Mouse (Mus musculus): ENCODE measurements around the gene Cspg5. TPM values are rescaled to one million over a fixed set of nuclear protein-coding genes. Genes with fewer than 3 reads are reported as not detected.

Cspg5 gene
- polyA plus RNA-seq, 1 experiment from 2014 or later, result 230 TPM

DNA sequence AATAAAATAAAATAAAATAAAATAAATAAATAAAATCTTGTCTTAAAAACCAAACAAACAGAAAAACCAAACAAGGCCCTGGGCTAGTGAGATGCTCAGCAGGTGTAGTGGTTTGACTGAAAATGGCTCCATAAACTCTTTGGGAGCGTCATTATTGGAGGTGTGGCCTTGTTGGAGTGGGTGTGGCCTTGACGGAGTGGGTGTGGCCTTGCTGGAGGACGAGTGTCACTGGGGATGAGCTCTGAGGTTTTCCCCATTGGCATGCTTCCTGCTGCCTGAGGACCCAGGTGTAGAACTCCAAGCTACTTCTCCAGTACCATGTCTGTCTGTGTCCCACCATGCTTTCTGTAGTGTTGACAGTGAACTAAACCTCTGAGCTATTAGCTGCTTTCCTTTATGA, 51.2 kb downstream of the Cspg5 start:
- peaks cover 3% of the 10 kb centered on the region; the same call in 1 of the 2 replicates for H3K4me1 ChIP-seq (ENCODE audit: control insufficient read depth, insufficient read depth, low read length)
- no peak overlapping the region for H3K4me2 ChIP-seq (ENCODE audit: low read length)
- H3K27ac ChIP-seq (ENCODE audit: low read length), result no peak overlapping the region
- WGBS, result 34% methylated on average over 3 of the region's 3 CpGs
- ATAC-seq, result no peak
- no peak overlapping the region for H3K9ac ChIP-seq (ENCODE audit: low read depth, low read length)
- no peak overlapping the region for H3K4me3 ChIP-seq (ENCODE audit: low read depth, low read length)
- no peaks in the 10 kb centered on the region for H3K9me3 ChIP-seq (replicated peaks; ENCODE audit: control insufficient read depth, low read length, poor library complexity, severe bottlenecking)
- H3K36me3 ChIP-seq (ENCODE audit: control insufficient read depth, insufficient read depth, low read length), result no peaks in the 10 kb centered on the region
- H3K27me3 ChIP-seq (ENCODE audit: control insufficient read depth, insufficient read depth, low read depth, low read length), result no peaks in the 10 kb centered on the region

DNA sequence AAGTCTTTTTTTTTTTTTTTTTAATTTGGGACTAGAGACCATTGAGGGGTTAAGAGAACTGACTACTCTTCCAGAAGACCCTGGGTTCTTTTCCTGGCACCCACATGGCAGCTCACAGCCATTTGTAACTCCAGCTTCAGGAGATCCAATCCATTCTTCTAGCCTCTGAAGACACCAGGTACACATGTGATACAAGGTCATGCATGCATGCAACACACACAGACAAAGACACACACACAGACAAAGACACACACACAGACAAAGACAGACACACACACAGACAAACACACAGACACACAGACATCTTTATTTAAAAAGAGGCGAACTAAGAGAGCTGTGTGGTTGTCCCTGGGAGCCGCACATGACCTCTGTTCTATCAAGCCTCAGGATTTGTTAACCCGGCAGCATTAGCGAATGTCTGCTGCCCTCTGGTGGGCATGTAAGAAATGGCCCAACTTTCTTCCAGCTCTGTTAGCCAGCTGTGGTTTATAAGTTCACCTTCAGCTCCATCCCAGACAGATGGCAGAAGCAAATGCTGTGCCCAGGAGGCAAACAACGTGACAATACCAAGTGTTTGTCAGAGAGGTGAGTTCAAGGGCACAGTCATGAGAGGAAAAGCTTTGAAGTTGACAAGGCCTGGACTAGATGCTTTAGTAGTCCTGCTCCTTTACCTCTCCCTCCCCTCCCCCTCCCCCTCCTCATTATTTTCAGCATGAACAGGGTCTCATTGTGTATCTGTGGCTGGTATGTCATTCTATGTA, 53.5 kb downstream of the Cspg5 start:
- H3K9me3 ChIP-seq (replicated peaks; ENCODE audit: control insufficient read depth, low read length, poor library complexity, severe bottlenecking), result 0 out of 2 replicates have a peak, but pooled peaks cover 2% of the 10 kb centered on the region
- WGBS, result under 1% methylated on average over 5 of the region's 5 CpGs
- H3K9ac ChIP-seq (ENCODE audit: low read depth, low read length), result no peak overlapping the region
- no peak overlapping the region for H3K4me3 ChIP-seq (ENCODE audit: low read depth, low read length)
- no peak overlapping the region for H3K27ac ChIP-seq (ENCODE audit: low read length)
- no peaks in the 10 kb centered on the region for H3K27me3 ChIP-seq (ENCODE audit: control insufficient read depth, insufficient read depth, low read depth, low read length)
- peaks cover 3% of the 10 kb centered on the region; the same call in 1 of the 2 replicates for H3K4me1 ChIP-seq (ENCODE audit: control insufficient read depth, insufficient read depth, low read length)
- peak; percentile 79 for ATAC-seq
- H3K36me3 ChIP-seq (ENCODE audit: control insufficient read depth, insufficient read depth, low read length), result no peaks in the 10 kb centered on the region
- no peak overlapping the region for H3K4me2 ChIP-seq (ENCODE audit: low read length)

DNA sequence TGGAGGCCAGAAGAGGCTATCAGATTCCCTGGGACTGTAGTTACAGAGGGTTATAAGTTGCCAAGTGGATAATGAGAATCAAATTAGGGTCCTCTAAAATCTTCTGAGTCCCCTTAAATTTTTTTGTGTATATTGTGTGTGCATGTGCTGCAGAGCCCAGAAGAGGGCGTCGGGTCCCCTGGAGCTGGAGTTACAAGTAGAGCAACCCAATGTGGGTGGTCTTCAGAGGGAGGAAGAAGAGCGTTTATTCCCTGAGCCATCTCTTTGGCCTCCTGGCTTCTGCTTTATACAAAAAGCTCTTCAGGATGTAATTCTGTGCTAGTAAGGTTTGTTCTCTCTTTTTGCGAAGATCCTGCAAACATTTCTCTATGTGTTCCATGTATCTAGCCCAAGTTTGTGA, 60.9 kb downstream of the Cspg5 start:
- Histone ChIP-seq H3K9me3 (replicated peaks; ENCODE audit: control insufficient read depth, low read length, poor library complexity, severe bottlenecking) (0 out of 2 replicates have a peak, but pooled peaks cover 2% of the 10 kb centered on the region), H3K36me3 (ENCODE audit: control insufficient read depth, insufficient read depth, low read length) (no peaks in the 10 kb centered on the region), H3K27ac (ENCODE audit: low read length) (peak overlapping the region; percentile 97), H3K27me3 (ENCODE audit: control insufficient read depth, insufficient read depth, low read depth, low read length) (no peaks in the 10 kb centered on the region), H3K9ac (ENCODE audit: low read depth, low read length) (peak overlapping the region; percentile 75), H3K4me2 (ENCODE audit: low read length) (peak overlapping the region; percentile 78), H3K4me3 (ENCODE audit: low read depth, low read length) (peak overlapping the region; percentile 56), H3K4me1 (ENCODE audit: control insufficient read depth, insufficient read depth, low read length) (peaks cover 6% of the 10 kb centered on the region; the same call in 1 of the 2 replicates)
- WGBS, result 8% methylated on average over 4 of the region's 4 CpGs
- ATAC-seq, result peak; percentile 26

DNA sequence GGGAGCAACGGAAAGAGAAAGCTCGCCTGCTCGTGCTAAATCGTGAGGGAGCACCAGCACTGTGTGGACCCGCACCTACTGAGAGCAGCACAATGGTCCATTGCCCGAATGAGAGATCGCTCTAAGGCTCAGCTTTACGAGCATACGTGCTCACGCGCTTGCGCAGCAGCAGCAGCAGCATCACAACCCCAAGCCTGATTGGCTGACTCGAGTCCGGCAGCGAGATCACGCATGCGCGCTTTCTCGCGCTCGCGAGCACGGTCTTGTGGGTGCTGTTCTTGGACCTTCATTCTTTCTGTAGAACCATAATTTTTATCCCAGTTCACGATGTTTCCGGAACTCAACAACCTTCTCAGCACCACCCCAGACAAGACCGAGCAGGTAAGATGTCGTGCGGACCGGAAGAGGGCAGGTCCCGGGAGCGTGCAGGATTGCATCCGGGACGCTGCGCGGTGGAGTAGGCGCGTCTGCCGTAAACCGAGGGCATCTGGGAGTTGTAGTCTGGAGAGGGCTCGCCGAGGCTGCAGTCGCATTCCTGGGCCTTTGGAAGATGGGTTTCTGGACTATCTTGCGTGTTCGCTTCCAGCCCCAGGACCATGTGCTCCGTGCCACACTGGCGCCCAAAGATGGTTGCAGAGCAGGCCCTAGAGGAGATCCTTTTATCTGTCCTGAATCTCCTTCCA, 61.5 kb downstream of the Cspg5 start, which contains the start of gene Elp6:
Gene Elp6 (plus strand): TSS at position 205 of the 683 bp plus-strand sequence.
- peak within 1 kb of the TSS; percentile 56 for H3K4me3 ChIP-seq (ENCODE audit: low read depth, low read length)
- peaks cover 6% of the 10 kb centered on the region; the same call in 1 of the 2 replicates for H3K4me1 ChIP-seq (ENCODE audit: control insufficient read depth, insufficient read depth, low read length)
- peak; percentile 99 for ATAC-seq
- H3K4me2 ChIP-seq (ENCODE audit: low read length), result peak within 1 kb of the TSS; percentile 78
- H3K9me3 ChIP-seq (replicated peaks; ENCODE audit: control insufficient read depth, low read length, poor library complexity, severe bottlenecking), result 0 out of 2 replicates have a peak, but pooled peaks cover 2% of the 10 kb centered on the region
- peak within 1 kb of the TSS; percentile 75 for H3K9ac ChIP-seq (ENCODE audit: low read depth, low read length)
- H3K27me3 ChIP-seq (ENCODE audit: control insufficient read depth, insufficient read depth, low read depth, low read length), result no peaks in the 10 kb centered on the region
- WGBS, result 0% methylated on average over 46 of the region's 46 CpGs
- H3K36me3 ChIP-seq (ENCODE audit: control insufficient read depth, insufficient read depth, low read length), result 0 out of 2 replicates have a peak, but pooled peaks cover 2% of the 10 kb centered on the region
- peak within 1 kb of the TSS; percentile 97 for H3K27ac ChIP-seq (ENCODE audit: low read length)

DNA sequence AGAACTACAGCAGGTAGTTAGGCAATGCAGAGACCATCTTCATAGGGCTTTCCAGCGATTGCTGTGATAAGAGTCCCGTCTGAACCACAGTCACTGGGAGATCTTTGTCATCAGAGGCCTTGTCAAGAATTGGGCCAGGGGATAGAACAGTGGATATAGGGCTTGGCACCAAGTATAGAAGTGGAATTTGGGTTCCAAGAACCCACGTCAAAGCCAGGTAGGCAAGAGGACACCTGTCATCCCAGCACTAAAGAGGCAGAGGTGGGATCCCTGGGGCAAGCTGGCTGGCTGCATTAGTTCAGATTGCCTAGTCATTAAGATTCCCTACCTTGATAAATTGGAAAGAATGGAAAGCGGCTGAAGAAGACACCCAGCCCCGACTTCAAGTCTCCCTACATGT, 62.8 kb downstream of the Cspg5 start:
- H3K9me3 ChIP-seq (replicated peaks; ENCODE audit: control insufficient read depth, low read length, poor library complexity, severe bottlenecking), result 0 out of 2 replicates have a peak, but pooled peaks cover 2% of the 10 kb centered on the region
- H3K4me1 ChIP-seq (ENCODE audit: control insufficient read depth, insufficient read depth, low read length), result peaks cover 6% of the 10 kb centered on the region; the same call in 1 of the 2 replicates
- H3K27ac ChIP-seq (ENCODE audit: low read length), result no peak overlapping the region
- no peak overlapping the region for H3K9ac ChIP-seq (ENCODE audit: low read depth, low read length)
- peaks cover 10% of the 10 kb centered on the region; the same call in 1 of the 2 replicates for H3K36me3 ChIP-seq (ENCODE audit: control insufficient read depth, insufficient read depth, low read length)
- WGBS, result 98% methylated on average over 5 of the region's 5 CpGs
- no peak for ATAC-seq
- H3K27me3 ChIP-seq (ENCODE audit: control insufficient read depth, insufficient read depth, low read depth, low read length), result no peaks in the 10 kb centered on the region
- H3K4me3 ChIP-seq (ENCODE audit: low read depth, low read length), result no peak overlapping the region
- peak overlapping the region; percentile 78; the same call in 1 of the 2 replicates for H3K4me2 ChIP-seq (ENCODE audit: low read length)

Small RNA genes lying within 50 kb of the gene (microRNA-seq; reads per million reads assigned to microRNA genes)
- gene Mir6236, result 32.6 reads per million, percentile 41 among the genes with 10 or more reads in this experiment

Other genes with a start within 250 kb of the Cspg5 start
- 80.0 and 105 TPM in 2 replicates for gene Smarcc1, start 126.1 kb upstream of the Cspg5 start, polyA plus RNA-seq (2015; fragmentation: Nextera tagmentation; extraction: Ambion mirVana)
- gene Dhx30, start 126.0 kb upstream of the Cspg5 start, polyA plus RNA-seq (2015; fragmentation: Nextera tagmentation; extraction: Ambion mirVana), result 177 and 187 TPM in 2 replicates
- gene Elp6, start 61.4 kb downstream of the Cspg5 start, polyA plus RNA-seq (2015; fragmentation: Nextera tagmentation; extraction: Ambion mirVana), result 39.4 and 41.0 TPM in 2 replicates
- 57.4 and 64.5 TPM in 2 replicates for gene Scap, start 89.5 kb downstream of the Cspg5 start, polyA plus RNA-seq (2015; fragmentation: Nextera tagmentation; extraction: Ambion mirVana)
- gene Ptpn23, start 164.4 kb downstream of the Cspg5 start, polyA plus RNA-seq (2015; fragmentation: Nextera tagmentation; extraction: Ambion mirVana), result 18.5 and 24.0 TPM in 2 replicates
- 0.80 and 1.4 TPM in 2 replicates for gene Ngp, start 176.0 kb downstream of the Cspg5 start, polyA plus RNA-seq (2015; fragmentation: Nextera tagmentation; extraction: Ambion mirVana)
- gene Klhl18, start 232.9 kb downstream of the Cspg5 start, polyA plus RNA-seq (2015; fragmentation: Nextera tagmentation; extraction: Ambion mirVana), result 29.1 and 32.2 TPM in 2 replicates
- 4.7 and 5.4 TPM in 2 replicates for gene Kif9, start 233.2 kb downstream of the Cspg5 start, polyA plus RNA-seq (2015; fragmentation: Nextera tagmentation; extraction: Ambion mirVana)

Measured in midbrain, embryonic 16.5 days (tissue).